Mouse (Mus musculus): ENCODE results near the gene Actn4. TPM values are rescaled to one million over a fixed set of nuclear protein-coding genes. Genes with fewer than 3 reads are reported as not detected.

Actn4 gene
- polyA plus RNA-seq (2012; rRNA removed; ENCODE audit: low replicate concordance) = 595 and 810 TPM in 2 replicates

GRCm38 (mm10) chr7:28961927-28962670 lies at the start of gene Actn4:
Gene Actn4, minus strand, starts transcription at chr7:28962340.

GRCm38 (mm10) chr7:28981651-28982273 lies 19.6 kb upstream of the Actn4 start, which contains the start of the genes Eif3k and Map4k1:
Gene Eif3k, minus strand, starts transcription at chr7:28981864.
Gene Map4k1, plus strand, starts transcription at chr7:28982050.

DNA sequence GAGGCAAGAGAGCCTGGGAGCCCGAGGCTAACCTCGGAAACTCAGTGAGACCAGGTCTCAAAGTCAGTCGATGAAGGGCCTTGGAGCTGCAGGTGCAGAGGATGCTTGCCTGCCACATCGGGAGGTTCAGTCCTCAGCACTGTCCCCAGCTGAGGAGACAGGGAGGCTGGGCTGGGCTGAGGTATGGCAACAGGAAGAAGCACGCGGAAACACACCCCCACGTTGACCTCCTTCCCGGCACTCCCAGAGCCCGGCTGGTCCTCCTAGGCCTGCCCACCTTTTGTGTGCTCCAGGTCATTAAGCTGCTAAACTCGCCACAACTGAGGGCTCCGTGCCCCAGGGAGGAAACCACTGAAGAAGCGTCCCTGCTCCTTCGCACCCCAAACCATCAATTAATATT lies 80.9 kb downstream of the Actn4 start, which contains the start of gene Capn12:
Gene Capn12, plus strand, starts transcription at position 224 of the 400 bp plus-strand sequence.

DNA sequence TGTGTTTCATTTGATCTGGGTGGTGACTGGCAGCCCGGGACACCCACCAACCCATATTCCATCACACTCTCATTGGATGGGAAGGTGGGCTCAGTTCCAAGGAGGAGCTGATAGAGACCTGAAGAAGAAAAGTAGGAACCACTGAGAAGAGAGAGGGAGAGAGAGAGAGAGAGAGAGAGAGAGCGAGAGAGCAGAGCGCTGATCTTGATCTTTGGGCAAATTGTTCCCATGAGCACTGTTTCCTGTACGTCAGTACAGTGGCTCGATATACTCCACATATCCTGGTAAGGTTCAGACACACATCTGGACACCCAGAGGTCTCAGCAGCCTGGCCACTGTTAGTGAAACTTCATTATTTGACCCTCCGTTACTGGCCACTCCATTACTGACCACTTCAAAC lies 98.6 kb downstream of the Actn4 start, which contains the start of gene Lgals7:
Gene Lgals7, plus strand, starts transcription at position 314 of the 400 bp plus-strand sequence.

Other genes with a start within 250 kb of the Actn4 start
- gene Fbxo17, start 245.5 kb downstream of the Actn4 start, polyA plus RNA-seq (2012; rRNA removed; ENCODE audit: low replicate concordance) = 1.2 and 2.9 TPM in 2 replicates
- 121 and 126 TPM in 2 replicates for gene Mrps12, start 220.5 kb downstream of the Actn4 start, polyA plus RNA-seq (2012; rRNA removed; ENCODE audit: low replicate concordance)
- gene Sars2, start 220.3 kb downstream of the Actn4 start, polyA plus RNA-seq (2012; rRNA removed; ENCODE audit: low replicate concordance) = 26.1 and 35.4 TPM in 2 replicates
- gene Ccer2, start 206.2 kb downstream of the Actn4 start, polyA plus RNA-seq (2012; rRNA removed; ENCODE audit: low replicate concordance) = not detected in 2 replicates
- 28.7 and 28.8 TPM in 2 replicates for gene Sirt2, start 195.6 kb downstream of the Actn4 start, polyA plus RNA-seq (2012; rRNA removed; ENCODE audit: low replicate concordance)
- 85.4 and 139 TPM in 2 replicates for gene Nfkbib, start 194.8 kb downstream of the Actn4 start, polyA plus RNA-seq (2012; rRNA removed; ENCODE audit: low replicate concordance)
- gene Rinl, start 173.4 kb downstream of the Actn4 start, polyA plus RNA-seq (2012; rRNA removed; ENCODE audit: low replicate concordance) = 2.5 and 4.3 TPM in 2 replicates
- 78.1 and 84.5 TPM in 2 replicates for gene Hnrnpl, start 153.8 kb downstream of the Actn4 start, polyA plus RNA-seq (2012; rRNA removed; ENCODE audit: low replicate concordance)
- 266 and 315 TPM in 2 replicates for gene Ech1, start 137.1 kb downstream of the Actn4 start, polyA plus RNA-seq (2012; rRNA removed; ENCODE audit: low replicate concordance)
- gene Lgals4, start 128.5 kb downstream of the Actn4 start, polyA plus RNA-seq (2012; rRNA removed; ENCODE audit: low replicate concordance) = 2,214 and 3,102 TPM in 2 replicates
- gene Lgals7, start 98.5 kb downstream of the Actn4 start, polyA plus RNA-seq (2012; rRNA removed; ENCODE audit: low replicate concordance) = 0.83 and 1.7 TPM in 2 replicates
- 0.06 and 0.21 TPM in 2 replicates for gene Capn12, start 80.9 kb downstream of the Actn4 start, polyA plus RNA-seq (2012; rRNA removed; ENCODE audit: low replicate concordance)
- gene Eif3k, start 19.5 kb upstream of the Actn4 start, polyA plus RNA-seq (2012; rRNA removed; ENCODE audit: low replicate concordance) = 105 and 141 TPM in 2 replicates
- gene Map4k1, start 19.7 kb upstream of the Actn4 start, polyA plus RNA-seq (2012; rRNA removed; ENCODE audit: low replicate concordance) = 8.1 and 21.6 TPM in 2 replicates
- gene Ryr1, start 162.8 kb upstream of the Actn4 start, polyA plus RNA-seq (2012; rRNA removed; ENCODE audit: low replicate concordance) = under 0.01 and 0.05 TPM in 2 replicates
- gene Rasgrp4, start 172.5 kb upstream of the Actn4 start, polyA plus RNA-seq (2012; rRNA removed; ENCODE audit: low replicate concordance) = 3.5 and 4.2 TPM in 2 replicates
- 135 and 295 TPM in 2 replicates for gene Fam98c, start 193.9 kb upstream of the Actn4 start, polyA plus RNA-seq (2012; rRNA removed; ENCODE audit: low replicate concordance)
- gene Ggn, start 207.9 kb upstream of the Actn4 start, polyA plus RNA-seq (2012; rRNA removed; ENCODE audit: low replicate concordance) = 0.97 and 1.5 TPM in 2 replicates
- 1.1 and 2.2 TPM in 2 replicates for gene Spred3, start 208.1 kb upstream of the Actn4 start, polyA plus RNA-seq (2012; rRNA removed; ENCODE audit: low replicate concordance)
- 80.4 and 112 TPM in 2 replicates for gene Psmd8, start 218.4 kb upstream of the Actn4 start, polyA plus RNA-seq (2012; rRNA removed; ENCODE audit: low replicate concordance)

Data from duodenum, adult 2 months (tissue).